Mouse (Mus musculus) left cerebral cortex, adult 9 months (tissue): Measurements from ENCODE around the gene Olfr1303.

Experiments used
- DNase-seq, 2 experiments: peaks; one replicate each; pipeline ENCODE4 v3.0.0; 2022; ENCODE audit warnings: low spot score in 2 of 2

The Olfr1303 gene

DNA sequence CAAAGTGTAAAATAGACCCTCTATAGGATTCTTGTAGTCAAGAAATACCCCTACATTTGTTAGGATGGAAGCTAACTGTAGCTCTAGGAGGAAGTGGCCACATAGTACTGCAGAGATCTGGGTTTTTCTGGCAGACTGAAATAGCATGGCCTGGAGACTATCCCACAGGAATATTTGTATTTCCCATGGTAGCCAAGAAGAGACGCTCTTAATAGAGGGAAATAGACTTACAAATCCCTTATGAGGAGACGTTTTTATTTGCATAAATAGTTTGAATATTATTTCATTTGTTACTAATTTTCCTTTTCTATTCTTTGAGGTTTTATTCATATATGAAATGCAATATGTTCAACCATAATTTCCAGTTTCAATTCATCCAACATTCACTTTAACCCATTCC, at the start of gene Olfr1303:
Gene Olfr1303 (minus strand): TSS at position 101 of the 400 bp plus-strand sequence.
- DNase-seq = no peak

DNA sequence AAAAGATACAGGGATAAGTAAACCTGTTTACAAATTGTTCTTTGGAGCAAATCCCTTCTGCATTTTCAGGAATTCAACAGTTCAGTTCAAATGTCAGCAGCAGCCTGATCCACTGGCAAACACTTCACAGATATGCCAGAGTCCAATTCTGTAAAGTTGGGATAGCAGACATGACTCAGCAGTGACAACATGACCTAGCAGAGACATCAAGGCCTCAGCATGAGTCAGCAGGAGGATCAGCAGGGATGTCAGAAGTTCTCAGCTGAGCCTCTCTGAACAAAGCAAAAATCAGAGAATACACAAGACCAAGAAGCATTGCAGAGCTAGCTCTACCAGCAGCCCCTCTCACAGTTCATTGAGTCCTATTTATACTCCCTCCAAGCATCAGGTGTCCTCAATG, 7.2 kb downstream of the Olfr1303 start:
- DNase-seq = no peak

GRCm38 (mm10) chr2:111777129-111777528, 43.0 kb downstream of the Olfr1303 start, which contains the start of gene Olfr1302:
Olfr1302 (plus strand) TSS chr2:111777429.
- DNase-seq = no peak
